Mouse (Mus musculus): Measurements from ENCODE around the gene D030056L22Rik.

Gene D030056L22Rik

GRCm38 (mm10) chr19:18712866-18713300 is at the start of gene D030056L22Rik:
Gene D030056L22Rik, plus strand, starts transcription at chr19:18713193.
- DNase-seq (ENCODE audit: low spot score in 2 of 2), result peak; percentile 97

DNA sequence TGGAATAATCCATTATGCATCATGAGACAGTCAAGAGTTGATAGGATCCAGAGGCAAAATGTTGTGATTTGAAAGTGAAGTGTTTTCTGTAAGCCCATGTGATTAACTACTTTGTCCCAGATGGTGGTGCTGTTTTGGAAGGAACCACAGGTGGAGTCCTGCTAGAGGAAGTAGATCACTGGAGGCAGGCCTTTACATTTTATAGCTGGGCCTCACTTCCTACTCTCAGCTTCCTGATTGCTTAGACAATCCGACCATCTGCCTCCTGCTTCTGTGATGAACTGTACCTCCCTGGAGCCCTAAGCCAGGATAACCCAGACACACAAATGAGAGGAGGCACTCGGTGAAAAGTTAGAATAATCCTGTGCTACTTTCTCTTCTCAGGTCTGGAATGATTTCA is 49.1 kb upstream of the D030056L22Rik start:
- no peak for DNase-seq (ENCODE audit: low spot score in 2 of 2)

DNA sequence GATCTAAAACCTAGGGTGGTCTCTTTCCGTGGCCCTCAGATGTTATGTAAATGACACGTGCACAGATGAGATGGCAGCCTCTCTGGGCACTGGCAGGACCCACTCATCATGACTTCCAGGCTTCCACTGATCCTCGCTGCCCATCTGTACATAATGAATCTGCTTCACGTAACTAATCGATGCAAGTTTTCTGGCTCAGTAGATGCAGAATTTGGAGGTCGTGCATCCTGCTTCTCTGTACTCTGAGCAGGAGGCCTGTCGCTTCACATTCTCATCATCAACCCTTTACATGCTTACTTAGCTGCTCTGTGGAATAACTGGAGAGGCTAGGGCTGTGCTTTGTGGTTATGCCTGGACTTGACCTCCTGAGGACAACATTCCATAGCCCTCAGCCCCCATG is 46.0 kb upstream of the D030056L22Rik start:
- no peak for DNase-seq (ENCODE audit: low spot score in 2 of 2)

DNA sequence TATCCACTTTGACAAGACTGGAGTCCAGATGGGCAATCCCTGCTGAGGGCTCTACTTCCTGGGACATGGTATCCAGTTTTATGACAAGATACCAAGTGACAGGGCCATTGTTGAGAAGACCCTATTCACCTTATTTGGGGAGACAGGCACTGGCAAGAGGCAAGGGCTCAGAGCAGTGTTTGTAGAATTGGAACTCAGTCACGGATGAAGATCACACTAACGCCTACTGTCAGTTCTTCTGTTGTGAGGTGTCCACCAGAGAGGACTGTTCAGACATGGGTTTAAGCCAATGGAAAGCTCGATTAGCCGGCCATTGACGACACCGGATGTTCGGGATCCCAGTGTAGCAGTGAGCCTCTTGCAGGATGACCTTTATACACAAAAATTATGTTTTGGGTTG is 43.4 kb upstream of the D030056L22Rik start:
- no peak for DNase-seq (ENCODE audit: low spot score in 2 of 2)

DNA sequence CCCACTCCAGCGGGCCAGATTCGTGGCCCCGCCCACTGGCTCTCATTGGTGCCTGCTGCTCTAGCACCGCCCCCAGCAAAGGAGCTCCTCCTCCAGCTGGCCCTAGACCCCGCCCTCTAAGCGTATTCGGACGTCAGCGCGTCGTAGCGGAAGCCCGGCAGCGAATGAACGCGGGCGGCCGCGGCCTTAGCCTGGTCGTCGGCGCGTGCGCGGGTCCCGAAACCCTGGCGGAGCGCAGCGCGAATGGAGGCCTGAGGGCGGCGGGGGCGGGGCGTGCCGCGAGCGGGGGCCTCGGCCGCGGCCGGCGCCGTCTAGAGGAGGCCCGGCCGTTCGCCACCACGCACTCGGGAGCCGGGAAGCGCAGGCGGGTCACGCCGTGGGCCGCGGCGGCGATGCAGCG is 42.4 kb upstream of the D030056L22Rik start, which contains the start of gene Carnmt1:
Carnmt1 (plus strand) TSS at position 157 of the 400 bp plus-strand sequence.
- DNase-seq (ENCODE audit: low spot score in 2 of 2), result peak; percentile 98 to 99

DNA sequence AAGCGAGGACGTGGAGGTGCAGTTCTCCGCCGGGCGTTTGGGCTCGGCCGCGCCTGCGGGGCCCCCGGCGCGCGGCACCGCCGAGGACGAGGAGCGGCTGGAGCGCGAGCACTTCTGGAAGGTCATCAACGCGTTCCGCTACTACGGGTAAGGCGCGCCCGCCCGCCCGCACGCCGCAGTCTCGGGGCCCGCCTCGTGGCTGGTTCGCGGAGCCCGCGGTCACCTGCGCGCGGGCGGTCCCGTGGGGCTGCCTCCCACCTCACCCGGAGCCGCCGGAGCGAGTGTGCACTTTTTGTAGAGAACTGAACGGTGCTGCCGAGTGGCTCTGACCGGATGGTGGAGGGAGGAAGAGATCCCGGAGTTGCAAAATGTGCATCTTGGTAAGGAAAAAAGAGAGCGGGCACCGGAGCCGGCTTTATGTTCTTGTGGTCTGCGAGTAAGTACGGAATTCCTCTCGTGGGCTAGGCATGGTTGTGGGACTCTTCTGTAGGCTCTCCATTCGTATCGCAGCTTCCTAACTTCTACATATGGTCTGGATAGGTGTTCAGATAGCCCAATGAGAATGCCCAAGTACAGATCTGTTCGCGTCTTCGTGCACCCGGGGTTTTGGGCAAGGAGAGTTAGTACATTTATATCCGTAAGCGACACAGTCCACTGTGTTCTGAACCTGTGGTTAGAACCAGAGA is 41.8 kb upstream of the D030056L22Rik start:
- peak; percentile 32 to 41 for DNase-seq (ENCODE audit: low spot score in 2 of 2)

GRCm38 (mm10) chr19:18672498-18672897 is 40.5 kb upstream of the D030056L22Rik start:
- no peak for DNase-seq (ENCODE audit: low spot score in 2 of 2)

DNA sequence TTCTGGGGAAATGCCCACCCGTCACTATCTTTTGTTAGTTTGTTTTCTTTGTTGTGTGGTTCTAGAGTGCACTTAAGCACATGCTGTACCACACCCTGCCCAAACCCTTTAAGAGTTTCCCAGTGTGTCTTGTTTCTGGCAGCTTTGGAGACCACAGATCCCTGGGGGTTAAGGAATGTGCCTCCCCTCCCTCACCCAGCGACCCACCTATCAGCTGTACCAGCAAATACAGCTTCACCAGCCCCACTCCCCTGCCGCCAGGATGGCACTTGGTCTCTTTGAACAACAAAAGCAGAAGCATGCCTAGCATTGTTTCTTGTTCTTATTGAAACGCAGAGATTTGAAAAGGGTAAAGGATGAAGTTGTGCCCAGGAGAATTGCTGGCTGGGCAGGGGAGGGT is 39.9 kb upstream of the D030056L22Rik start:
- DNase-seq (ENCODE audit: low spot score in 2 of 2), result no peak

- no peak for DNase-seq (ENCODE audit: low spot score in 2 of 2)
Measured at GRCm38 (mm10) chr19:18682142-18682541, 30.9 kb upstream of the D030056L22Rik start.

DNA sequence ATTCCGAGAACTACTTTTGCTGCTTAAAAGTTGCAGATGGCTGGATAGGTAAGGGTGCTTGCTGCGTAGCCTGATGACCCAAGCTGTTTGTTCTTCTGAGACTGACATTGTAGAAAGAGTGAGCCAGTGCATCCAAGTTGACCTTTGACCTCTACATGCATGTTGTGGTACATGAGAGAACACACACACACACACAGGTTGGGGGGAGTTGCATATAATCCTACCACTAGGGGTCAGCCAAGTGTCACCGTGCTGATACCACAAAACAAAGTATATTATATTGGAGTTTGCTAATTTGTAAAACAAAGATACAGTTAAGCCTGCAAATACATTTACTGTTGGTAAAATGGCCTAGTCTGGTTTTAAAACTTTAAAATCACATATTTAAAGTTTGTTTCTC is 25.4 kb upstream of the D030056L22Rik start:
- DNase-seq (ENCODE audit: low spot score in 2 of 2), result peak in 1 of 2 experiments; percentile 8

GRCm38 (mm10) chr19:18692176-18692575 is 20.8 kb upstream of the D030056L22Rik start:
- DNase-seq (ENCODE audit: low spot score in 2 of 2), result no peak

- no peak for DNase-seq (ENCODE audit: low spot score in 2 of 2)
Measured at GRCm38 (mm10) chr19:18692768-18693167, 20.2 kb upstream of the D030056L22Rik start.

GRCm38 (mm10) chr19:18695116-18695515 is 17.9 kb upstream of the D030056L22Rik start:
- DNase-seq (ENCODE audit: low spot score in 2 of 2), result no peak

DNA sequence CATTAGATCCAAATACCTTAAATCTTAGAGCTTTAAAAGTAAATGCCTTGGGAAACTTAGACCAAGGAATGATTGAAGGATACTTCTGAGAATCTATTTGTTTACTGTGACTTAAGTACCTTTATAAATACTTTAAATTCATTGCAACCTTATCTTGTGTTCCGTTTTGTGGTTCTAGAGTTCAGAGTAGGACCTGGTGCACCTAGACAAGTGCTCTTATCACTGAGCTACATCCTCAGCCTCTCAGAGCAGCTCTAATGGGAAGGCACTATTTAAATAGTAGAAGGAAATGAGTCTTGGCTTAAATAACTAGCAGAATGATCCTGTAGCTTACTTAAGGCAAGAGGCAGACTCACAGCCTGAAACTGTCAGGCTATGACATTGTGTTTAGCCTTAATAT is 17.4 kb upstream of the D030056L22Rik start:
- DNase-seq (ENCODE audit: low spot score in 2 of 2), result no peak

- no peak for DNase-seq (ENCODE audit: low spot score in 2 of 2)
Measured at GRCm38 (mm10) chr19:18708101-18708500, 4.9 kb upstream of the D030056L22Rik start.

DNA sequence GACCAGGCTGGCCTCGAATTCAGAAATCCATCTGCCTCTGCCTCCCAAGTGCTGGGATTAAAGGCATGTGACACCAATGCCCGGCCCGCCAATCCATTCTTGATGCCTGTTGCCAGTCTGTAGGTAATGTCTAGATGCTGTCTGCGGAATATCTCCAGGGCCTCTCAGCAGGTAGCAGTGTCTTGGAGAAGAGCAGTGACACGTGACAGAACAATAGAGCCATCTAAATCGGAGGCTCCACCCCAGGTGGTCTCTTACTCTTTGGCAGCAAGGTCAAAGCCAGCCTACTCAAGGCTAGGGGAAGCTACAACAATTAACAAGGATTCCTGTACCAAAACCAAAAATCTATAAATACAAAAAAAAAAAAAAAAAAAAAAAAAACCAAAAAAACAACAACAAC is 2.1 kb upstream of the D030056L22Rik start:
- no peak for DNase-seq (ENCODE audit: low spot score in 2 of 2)

DNA sequence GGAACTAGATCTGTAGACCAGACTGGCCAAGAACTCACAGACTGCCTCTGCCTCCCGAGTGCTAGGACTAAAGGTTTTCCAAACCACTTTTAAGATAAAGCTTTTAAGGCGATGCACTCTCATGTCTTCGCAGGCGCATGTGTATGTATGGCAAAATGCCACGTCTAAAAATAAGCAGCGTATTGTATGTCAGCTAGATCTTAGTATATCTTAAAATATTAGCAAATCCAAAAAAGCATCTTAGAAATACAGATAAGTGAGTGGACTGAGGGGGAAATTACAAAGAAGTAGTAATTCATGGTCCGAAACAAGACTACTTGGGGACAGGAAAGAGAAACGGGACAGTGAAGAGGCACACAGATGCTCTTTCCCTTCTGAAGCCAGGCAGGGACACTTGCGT is 1.4 kb upstream of the D030056L22Rik start:
- DNase-seq (ENCODE audit: low spot score in 2 of 2), result no peak

DNA sequence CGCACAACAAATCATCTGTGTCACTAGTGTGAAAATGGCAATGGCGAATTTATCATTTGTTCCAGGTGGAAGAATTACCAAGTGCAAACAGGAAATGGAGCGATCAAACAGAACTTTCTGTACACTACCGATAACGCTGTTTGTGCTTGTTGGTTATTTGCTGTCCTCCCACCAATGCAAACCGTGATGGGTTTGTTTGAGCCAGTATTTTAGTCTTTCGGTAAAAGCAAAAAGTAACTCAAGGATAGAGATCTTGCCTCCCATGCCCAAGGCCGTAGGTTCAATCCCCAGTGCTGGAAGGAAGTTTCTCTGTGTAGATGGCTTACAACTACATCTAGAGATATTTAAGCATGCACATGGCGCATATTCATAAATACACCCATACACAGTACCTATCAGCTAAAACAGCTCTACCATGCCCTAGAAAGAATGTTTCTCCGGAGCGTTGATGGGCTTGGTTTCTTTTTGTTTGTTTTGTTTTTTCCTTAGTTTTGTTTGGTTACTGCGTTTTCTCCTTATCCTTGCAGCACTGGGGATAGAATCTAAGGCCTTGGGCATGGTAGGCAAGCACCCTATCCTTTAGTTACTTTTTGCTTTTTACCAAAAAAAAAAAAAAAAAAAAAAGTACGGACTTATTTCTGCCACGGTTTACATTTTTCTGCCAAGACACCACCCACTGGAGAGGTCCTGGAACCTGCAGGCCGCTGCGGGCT is 684 bp upstream of the D030056L22Rik start:
- no peak for DNase-seq (ENCODE audit: low spot score in 2 of 2)

DNA sequence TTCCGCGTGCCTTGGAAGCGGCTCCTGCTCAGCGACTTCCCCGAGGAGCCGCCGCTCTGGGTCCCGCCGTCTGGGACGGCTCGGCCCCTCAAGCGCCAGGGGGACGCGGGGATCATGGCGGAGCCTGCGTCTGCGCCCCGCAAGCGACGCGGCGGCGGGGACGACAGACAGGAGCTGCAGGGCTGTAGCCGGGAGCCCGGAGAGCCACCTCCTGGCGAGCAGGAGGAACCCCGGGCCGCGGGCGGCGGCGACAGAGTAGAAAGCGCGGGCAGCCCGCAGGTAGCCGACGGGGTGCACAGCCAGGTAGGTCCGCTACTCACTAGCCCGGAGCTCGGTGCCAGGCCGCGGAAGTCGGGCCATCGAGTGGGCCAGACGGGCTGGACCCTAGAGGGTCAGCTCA is 364 bp downstream of the D030056L22Rik start:
- DNase-seq (ENCODE audit: low spot score in 2 of 2), result peak; percentile 23 to 36

DNA sequence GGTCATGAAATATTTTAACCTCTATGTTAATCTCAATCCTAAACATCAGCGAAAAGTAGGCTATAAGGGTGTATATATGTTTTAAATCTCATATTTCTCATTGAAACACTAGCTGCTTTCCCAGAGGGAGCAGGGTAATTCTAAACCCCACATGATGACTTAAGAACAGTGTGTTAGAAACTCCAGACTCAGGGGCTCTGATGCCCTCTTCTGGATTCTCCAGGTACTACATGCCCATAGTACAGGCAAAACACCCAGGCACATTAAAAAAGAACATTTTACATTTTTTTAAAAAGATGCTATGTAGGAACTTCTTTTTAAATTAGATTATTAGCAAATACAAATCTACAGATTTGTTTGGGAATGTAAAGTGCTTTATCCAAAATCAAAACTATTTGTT is 3.4 kb downstream of the D030056L22Rik start:
- peak; percentile 28 to 33 for DNase-seq (ENCODE audit: low spot score in 2 of 2)

DNA sequence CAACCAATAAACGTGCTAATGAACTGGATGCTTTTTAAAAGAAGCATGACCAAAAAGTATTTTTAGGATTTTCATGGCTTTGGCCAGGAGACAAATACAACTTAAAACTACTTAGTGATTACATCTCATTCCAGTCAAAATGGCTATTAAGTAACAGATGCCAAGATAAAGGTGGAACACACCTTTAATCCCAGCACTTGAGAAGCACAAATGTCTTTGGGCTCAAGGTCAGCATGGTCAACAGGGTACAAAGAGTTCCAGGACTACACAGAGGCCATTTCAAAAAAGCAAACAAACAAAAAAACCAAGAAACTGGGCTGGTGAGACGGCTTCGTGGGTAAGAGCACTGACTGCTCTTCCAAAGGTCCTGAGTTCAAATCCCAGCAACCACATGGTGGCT is 7.3 kb downstream of the D030056L22Rik start:
- no peak for DNase-seq (ENCODE audit: low spot score in 2 of 2)

- no peak for DNase-seq (ENCODE audit: low spot score in 2 of 2)
Measured at GRCm38 (mm10) chr19:18725186-18725585, 12.2 kb downstream of the D030056L22Rik start.

DNA sequence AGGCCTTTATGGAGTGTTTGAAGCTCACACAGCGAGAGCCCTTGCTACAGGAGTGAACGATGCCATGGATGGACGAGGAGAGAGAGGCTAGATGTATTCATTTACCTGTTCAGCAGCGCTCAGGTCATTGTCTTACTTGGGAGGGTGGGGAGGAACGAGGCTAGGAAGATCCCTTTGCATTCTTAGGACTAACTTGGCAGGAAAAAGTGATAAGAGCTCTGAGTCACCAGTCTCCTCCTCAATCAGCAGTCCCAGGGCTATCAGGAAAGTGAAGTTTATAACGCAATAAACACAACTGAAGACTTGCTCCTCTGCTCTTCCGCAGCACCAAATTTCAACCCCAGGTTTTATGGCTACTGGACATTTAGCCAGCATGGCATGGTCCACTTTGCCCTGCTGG is 17.3 kb downstream of the D030056L22Rik start:
- no peak for DNase-seq (ENCODE audit: low spot score in 2 of 2)
